Mouse (Mus musculus): ENCODE data around the gene Gbgt1.
"Not testable (repeated sequence)": the region's sequence is repeated elsewhere in the genome, so short reads cannot be mapped to it uniquely, and the experiment has no call there.

DNA sequence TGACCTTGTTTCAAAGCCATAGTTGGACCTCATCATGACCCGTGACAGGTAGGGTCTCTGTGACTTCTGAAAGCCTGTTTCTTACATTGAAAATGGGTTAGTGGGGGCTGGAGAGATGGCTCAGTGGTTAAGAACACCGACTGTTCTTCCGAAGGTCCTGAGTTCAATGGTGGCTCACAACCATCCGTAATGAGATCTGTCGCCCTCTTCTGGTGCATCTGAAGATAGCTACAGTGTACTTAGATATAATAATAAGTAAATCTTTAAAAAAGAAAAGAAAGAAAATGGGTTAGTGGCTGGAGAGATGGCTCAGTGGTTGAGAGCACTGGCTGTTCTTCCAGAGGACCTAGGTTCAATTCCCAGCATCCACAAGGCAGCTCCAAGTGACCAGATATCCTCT, 14.9 kb downstream of the Gbgt1 start:
- TF ChIP-seq CTCF (IDR thresholded peaks at IDR 0.05; ENCODE audit: low read depth, low read length); POLR2A (IDR thresholded peaks at IDR 0.05; ENCODE audit: extremely low read depth, insufficient read depth, low read length): not testable (repeated sequence)

Measured in liver, adult 2 months (tissue).